Mouse (Mus musculus): ENCODE data around the gene Unc13c.

Gene Unc13c

DNA sequence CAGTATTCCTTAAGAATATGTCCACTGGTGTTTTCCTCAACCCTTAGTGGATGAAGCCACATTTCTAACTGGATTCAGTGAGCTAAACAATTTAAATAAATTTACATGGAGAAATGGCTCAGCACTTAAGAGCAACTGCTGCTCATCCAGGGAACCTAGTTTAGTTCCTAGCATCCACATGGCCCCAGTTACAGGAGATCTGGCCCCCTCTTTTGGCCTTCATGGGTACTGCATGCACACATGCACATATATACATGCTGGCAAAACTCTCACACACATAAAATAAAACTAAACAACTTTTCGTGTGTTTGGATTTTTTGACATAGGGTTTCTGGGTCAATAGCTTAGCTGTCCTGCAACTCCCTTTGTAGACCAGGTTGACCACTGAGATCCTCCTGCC, 330.6 kb downstream of the Unc13c start:
- DNase-seq (ENCODE audit: extremely low read depth, low read depth, low spot score): no peak

GRCm38 (mm10) chr9:73625171-73625570, 343.6 kb downstream of the Unc13c start:
- no peak for DNase-seq (ENCODE audit: extremely low read depth, low read depth, low spot score)

DNA sequence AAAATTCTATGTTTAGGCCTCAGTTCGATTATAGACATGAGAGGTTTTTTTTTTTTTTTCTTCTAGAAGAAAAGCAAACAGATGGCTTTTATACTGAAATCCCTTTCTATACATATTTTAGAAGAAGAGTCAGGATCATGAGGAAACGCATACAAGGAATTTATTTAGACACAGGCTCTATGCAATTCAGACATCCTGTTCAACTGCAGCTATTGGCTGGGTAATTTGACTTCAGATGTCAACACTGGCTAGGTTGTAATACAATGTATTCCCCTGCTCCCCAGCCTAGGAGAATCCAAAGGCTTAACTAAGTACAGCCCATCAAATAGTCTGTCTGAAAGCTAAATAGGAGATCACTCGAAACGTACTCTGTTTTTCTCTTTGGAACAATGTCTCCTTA, 355.9 kb downstream of the Unc13c start:
- no peak for DNase-seq (ENCODE audit: extremely low read depth, low read depth, low spot score)

DNA sequence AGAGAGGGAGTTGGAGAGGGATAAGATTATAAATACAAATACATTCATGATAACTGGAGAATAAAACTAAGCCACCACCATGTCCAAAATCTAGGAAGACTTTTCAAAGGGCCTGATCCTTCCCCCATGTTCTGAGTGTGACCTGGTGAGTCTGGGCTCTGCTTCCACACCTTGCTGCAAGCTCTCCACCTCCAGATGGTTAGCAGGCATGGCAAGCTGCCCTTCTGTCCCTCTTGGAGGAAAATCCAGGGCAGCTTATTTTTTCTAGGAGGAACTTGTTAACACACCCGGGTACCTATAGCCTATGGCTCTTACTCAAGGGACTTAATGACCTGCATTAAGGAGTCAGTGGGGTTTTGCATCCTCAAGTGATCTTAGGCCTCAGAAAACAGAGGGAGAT, 364.8 kb downstream of the Unc13c start:
- DNase-seq (ENCODE audit: extremely low read depth, low read depth, low spot score): no peak

GRCm38 (mm10) chr9:73565558-73565957, 403.2 kb downstream of the Unc13c start:
- no peak for DNase-seq (ENCODE audit: extremely low read depth, low read depth, low spot score)

DNA sequence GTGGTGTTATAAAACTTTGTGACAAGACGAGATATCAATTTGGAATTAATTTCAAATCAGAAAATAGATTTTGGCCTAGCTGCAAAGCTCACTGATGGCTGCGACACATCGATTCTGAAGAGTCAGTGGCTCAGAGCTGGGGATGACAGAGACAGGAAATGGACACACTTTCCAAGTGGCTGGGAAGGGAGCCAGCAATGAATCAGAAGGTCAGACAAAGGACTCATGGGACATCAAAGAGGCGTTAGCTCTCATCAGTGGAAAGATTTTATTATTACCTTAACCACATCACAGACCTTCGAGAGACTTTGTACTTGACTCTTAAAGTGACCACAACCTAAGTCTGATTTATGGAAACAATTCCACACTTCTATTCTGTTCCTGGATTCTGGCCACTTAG, 408.7 kb downstream of the Unc13c start:
- no peak for DNase-seq (ENCODE audit: extremely low read depth, low read depth, low spot score)

DNA sequence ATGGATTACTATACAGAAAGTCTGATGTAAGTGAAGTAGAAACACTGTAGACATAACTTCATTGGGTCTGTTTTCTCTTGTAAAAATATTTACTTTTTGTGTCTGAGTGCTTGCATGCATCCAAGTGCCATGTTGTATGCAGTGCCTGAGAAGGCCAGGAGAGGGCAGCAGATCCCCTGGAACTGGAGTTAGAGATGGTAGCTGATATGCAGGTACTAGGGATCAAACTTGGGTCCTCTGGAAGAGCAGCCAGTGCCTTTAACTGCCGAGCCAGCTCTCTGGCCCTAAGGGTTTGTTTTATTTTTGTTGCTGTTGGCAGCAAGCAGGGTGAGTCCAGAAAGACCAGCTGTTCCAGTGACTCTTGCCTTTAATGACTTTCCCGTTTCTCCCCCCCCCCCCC, 411.0 kb downstream of the Unc13c start:
- DNase-seq (ENCODE audit: extremely low read depth, low read depth, low spot score): no peak

- DNase-seq (ENCODE audit: extremely low read depth, low read depth, low spot score): no peak
Measured at GRCm38 (mm10) chr9:73555354-73555753, 413.4 kb downstream of the Unc13c start.

DNA sequence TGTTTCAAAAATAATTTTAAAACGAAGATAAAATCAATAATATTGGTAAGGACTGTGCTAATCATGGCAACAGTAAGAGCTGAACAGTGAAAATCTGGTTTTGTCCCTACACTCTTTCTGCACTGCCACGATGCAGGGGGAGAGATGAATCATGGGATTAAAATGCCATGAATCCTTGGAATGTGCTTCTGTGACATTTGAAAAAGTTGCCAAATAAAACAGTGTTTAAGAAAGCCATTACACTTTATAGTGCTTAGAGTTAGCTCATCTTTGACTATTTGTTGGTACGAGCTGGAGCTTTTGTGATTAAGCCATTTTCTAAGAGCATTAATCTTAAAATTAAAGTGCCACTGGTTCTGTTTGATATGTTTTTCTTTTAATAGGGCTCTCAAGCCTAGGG, 496.2 kb downstream of the Unc13c start:
- no peak for DNase-seq (ENCODE audit: extremely low read depth, low read depth, low spot score)

- no peak for DNase-seq (ENCODE audit: extremely low read depth, low read depth, low spot score)
Measured at GRCm38 (mm10) chr9:73462027-73462426, 506.7 kb downstream of the Unc13c start.

DNA sequence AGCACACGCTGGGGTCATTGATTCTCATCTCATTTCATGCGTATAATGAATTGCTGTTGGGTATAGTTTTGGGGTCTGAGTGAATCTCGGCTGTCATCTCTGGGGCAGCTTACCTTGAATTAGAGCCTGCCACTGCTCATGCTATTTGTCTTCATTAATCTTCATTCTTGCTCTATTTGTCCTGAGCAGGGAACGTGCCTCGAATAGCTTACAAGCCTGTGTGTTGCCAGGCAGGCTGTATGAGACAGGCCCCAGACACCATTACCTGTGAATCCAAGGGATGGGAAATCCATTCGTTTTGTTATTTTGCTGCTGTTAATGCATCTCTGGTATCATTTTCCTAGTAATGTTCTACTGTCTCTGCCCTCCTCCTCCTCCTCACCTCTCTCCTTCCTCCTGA, 518.8 kb downstream of the Unc13c start:
- no peak for DNase-seq (ENCODE audit: extremely low read depth, low read depth, low spot score)

DNA sequence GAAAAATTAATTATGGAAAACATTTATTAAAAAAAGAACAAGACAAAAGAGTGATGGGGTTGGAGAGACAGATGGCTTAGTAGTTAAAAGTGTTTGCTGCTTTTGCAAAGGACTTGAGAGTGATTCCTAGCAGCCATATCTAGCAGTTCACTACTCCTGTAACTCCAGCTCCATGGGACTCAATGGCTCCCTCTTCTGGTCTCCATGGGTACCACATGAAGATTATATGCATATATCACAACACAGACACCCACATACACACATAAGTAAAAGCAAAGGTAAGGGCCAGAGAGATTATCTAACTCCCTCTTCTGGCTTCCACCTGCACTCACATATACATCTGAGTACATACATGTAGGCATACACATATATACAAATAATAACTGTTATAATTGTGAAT, 519.5 kb downstream of the Unc13c start:
- no peak for DNase-seq (ENCODE audit: extremely low read depth, low read depth, low spot score)

DNA sequence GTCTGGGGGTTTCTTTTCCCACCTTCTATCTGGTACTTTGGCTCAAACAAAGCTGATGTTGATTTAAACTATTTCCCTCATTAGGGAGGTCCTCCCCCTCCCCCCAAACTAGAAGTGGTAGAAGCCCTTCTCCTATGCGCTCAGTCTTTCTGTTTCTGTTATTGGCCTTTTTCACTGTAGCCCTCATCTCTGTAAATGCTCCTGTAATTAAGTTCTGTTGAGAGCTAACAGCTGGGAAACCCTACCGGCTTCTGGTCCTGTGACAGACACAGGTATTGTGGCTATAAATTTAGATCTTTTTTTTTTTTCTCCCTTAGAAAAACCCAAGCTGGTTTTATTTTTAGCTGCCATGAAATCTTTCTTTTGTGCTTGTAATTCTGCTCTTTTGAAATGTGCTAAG, 536.8 kb downstream of the Unc13c start:
- DNase-seq (ENCODE audit: extremely low read depth, low read depth, low spot score): no peak
